Mouse (Mus musculus) megakaryocyte, embryonic 14.5 days (primary cell): ENCODE data around the gene Mtmr1.

Experiments used
- FLI1 ChIP-seq: IDR thresholded peaks from 2 replicates; pipeline ENCODE4 v1.6.1; 2012; ENCODE audit warnings: low read length, inconsistent platforms, mixed read lengths
- GATA1 ChIP-seq: IDR thresholded peaks from 3 replicates; pipeline ENCODE4 v1.6.1; 2012; ENCODE audit warnings: mixed read lengths, low read length, inconsistent platforms, borderline replicate concordance

GRCm38 (mm10) chrX:71413616-71414015 lies 49.1 kb downstream of the Mtmr1 start:
- no peak for TF ChIP-seq GATA1
- TF ChIP-seq FLI1: no peak
